Mouse (Mus musculus): ENCODE data around the gene Parp6. TPM values are rescaled to one million over a fixed set of nuclear protein-coding genes. Genes with fewer than 3 reads are reported as not detected.
A peak's percentile ranks its signal among the peaks of the same experiment; 100 is the strongest.

Gene Parp6
- polyA plus RNA-seq, 1 experiment from 2014 or later, result 14.3 TPM

DNA sequence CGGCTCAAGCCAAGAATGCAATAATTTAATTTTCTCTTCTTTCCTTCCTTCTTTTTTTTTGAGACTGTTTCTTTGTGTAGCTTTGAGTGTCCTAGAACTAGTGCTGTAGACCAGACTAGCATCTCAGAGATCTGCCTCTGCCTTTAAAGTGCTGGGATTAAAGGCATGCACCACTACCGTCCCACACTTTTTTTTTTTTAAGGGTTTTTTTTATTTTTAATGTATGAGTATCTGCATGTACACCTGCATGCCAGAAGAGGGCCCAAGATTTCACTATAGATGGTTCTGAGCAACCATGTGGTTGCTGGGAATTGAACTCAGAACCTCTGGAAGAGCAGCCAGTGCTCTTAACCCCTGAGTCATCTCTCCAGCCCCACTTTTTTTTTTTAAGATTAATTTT is 1.3 kb upstream of the Parp6 start:
- Histone ChIP-seq H3K27me3 (replicated peaks; ENCODE audit: control insufficient read depth, insufficient read depth, low read length) (no peaks in the 10 kb centered on the region), H3K9ac (ENCODE audit: low read depth, low read length) (no peak overlapping the region), H3K9me3 (ENCODE audit: control insufficient read depth) (no peaks in the 10 kb centered on the region), H3K4me1 (replicated peaks; ENCODE audit: control insufficient read depth, insufficient read depth, low read length) (no peaks in the 10 kb centered on the region), H3K4me3 (ENCODE audit: low read depth, low read length) (no peak overlapping the region), H3K36me3 (ENCODE audit: control insufficient read depth, insufficient read depth) (no peaks in the 10 kb centered on the region), H3K27ac (ENCODE audit: low read depth, low read length) (no peak overlapping the region), H3K4me2 (replicated peaks; ENCODE audit: low read depth) (no peak overlapping the region)
- ATAC-seq, result no peak
- no peak for TF ChIP-seq CTCF (IDR thresholded peaks at IDR 0.05; ENCODE audit: low read depth)
- WGBS, result 84% methylated on average over 2 of the region's 2 CpGs

DNA sequence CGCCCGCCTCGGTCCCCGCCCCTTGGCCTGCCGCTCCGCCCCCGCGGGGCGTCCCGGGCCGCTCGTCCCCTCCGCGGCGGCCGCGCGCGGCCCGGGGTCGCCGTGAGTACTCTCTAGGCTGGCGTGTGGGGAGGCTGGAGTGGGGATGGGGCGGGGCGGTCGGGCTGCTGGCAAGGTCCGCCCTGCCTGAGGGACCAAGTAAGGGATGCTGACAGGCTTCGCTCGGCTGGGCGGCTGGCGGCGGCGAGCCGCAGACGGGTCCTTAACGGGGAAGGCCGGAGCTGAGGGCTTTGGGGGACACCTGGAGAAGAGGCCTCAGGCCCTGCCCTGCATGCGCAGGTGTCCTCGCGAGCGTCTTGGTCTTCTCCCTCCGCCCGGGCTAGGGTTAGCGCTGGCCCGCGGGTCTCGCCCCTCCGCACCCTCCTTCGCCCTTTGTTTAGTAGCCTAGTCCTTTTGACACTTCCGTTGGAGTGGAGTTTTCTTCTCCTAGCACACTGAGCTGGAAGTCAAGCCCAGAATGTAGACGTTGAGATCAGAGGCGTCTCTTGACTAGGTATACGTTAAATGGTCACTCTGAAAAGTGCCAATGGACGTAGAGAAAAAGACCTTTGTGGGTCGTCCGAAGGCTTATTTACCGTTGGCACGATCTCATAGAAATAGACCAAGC is 356 bp downstream of the Parp6 start:
- H3K27ac ChIP-seq (ENCODE audit: low read depth, low read length), result peak overlapping the region; percentile 79
- no peaks in the 10 kb centered on the region for H3K9me3 ChIP-seq (ENCODE audit: control insufficient read depth)
- H3K36me3 ChIP-seq (ENCODE audit: control insufficient read depth, insufficient read depth), result peaks cover 3% of the 10 kb centered on the region; the same call in 1 of the 2 replicates
- peak overlapping the region; percentile 85 for H3K9ac ChIP-seq (ENCODE audit: low read depth, low read length)
- H3K4me2 ChIP-seq (replicated peaks; ENCODE audit: low read depth), result peak overlapping the region; percentile 86
- H3K4me3 ChIP-seq (ENCODE audit: low read depth, low read length), result peak overlapping the region; percentile 91
- no peak; the same call in 1 of the 2 replicates for ATAC-seq
- H3K4me1 ChIP-seq (replicated peaks; ENCODE audit: control insufficient read depth, insufficient read depth, low read length), result no peaks in the 10 kb centered on the region
- H3K27me3 ChIP-seq (replicated peaks; ENCODE audit: control insufficient read depth, insufficient read depth, low read length), result no peaks in the 10 kb centered on the region
- TF ChIP-seq CTCF (IDR thresholded peaks at IDR 0.05; ENCODE audit: low read depth), result no peak
- WGBS, result under 1% methylated on average over 54 of the region's 58 CpGs

DNA sequence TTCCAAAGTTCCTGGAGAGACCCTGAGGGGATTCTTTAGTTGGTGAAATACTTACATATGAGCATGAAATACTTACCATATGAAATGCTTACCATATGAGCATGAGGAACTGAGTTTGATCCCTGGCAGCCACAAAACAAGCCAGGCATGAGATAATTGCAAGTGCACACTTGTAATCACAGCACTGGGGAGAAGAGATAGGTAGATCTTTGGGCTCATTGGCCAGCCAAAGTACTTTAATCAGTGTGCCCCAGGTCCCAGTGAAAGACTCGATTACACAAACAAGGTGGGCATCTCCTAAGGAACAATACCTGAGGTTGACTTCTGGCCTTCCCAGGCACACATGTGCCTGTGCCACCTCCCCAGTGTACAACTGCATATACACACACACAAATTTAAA is 21.3 kb downstream of the Parp6 start:
- Histone ChIP-seq H3K4me1 (replicated peaks; ENCODE audit: control insufficient read depth, insufficient read depth, low read length) (no peaks in the 10 kb centered on the region), H3K4me3 (ENCODE audit: low read depth, low read length) (no peak overlapping the region), H3K27me3 (replicated peaks; ENCODE audit: control insufficient read depth, insufficient read depth, low read length) (no peaks in the 10 kb centered on the region), H3K27ac (ENCODE audit: low read depth, low read length) (no peak overlapping the region), H3K9ac (ENCODE audit: low read depth, low read length) (no peak overlapping the region), H3K4me2 (replicated peaks; ENCODE audit: low read depth) (no peak overlapping the region), H3K36me3 (ENCODE audit: control insufficient read depth, insufficient read depth) (peaks cover 41% of the 10 kb centered on the region), H3K9me3 (ENCODE audit: control insufficient read depth) (no peaks in the 10 kb centered on the region)
- no peak for ATAC-seq
- 82% methylated on average over 1 of the region's 1 CpGs for WGBS
- TF ChIP-seq CTCF (IDR thresholded peaks at IDR 0.05; ENCODE audit: low read depth), result no peak

DNA sequence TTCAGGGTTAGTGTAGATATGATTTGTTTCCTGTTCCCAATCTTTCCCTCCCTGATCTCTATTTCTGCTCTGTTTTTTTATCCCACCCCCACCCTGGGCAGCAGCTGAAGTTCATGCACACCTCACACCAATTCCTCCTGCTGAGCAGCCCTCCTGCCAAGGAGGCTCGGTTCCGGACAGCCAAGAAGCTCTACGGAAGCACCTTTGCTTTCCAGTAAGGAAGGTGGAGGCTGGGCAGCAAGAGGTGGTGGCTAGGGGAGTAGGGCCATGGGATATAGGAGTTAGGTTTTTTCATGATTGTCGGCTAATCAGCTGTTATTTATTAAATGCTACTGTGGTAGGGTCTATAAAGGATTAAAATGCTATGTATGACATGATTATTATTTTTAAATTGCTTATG is 22.9 kb downstream of the Parp6 start:
- Histone ChIP-seq H3K9me3 (ENCODE audit: control insufficient read depth) (no peaks in the 10 kb centered on the region), H3K4me3 (ENCODE audit: low read depth, low read length) (no peak overlapping the region), H3K36me3 (ENCODE audit: control insufficient read depth, insufficient read depth) (peaks cover 35% of the 10 kb centered on the region), H3K4me1 (replicated peaks; ENCODE audit: control insufficient read depth, insufficient read depth, low read length) (no peaks in the 10 kb centered on the region), H3K9ac (ENCODE audit: low read depth, low read length) (no peak overlapping the region), H3K27me3 (replicated peaks; ENCODE audit: control insufficient read depth, insufficient read depth, low read length) (no peaks in the 10 kb centered on the region), H3K27ac (ENCODE audit: low read depth, low read length) (no peak overlapping the region), H3K4me2 (replicated peaks; ENCODE audit: low read depth) (no peak overlapping the region)
- ATAC-seq, result no peak
- no peak for TF ChIP-seq CTCF (IDR thresholded peaks at IDR 0.05; ENCODE audit: low read depth)
- 97% methylated on average over 4 of the region's 4 CpGs for WGBS

DNA sequence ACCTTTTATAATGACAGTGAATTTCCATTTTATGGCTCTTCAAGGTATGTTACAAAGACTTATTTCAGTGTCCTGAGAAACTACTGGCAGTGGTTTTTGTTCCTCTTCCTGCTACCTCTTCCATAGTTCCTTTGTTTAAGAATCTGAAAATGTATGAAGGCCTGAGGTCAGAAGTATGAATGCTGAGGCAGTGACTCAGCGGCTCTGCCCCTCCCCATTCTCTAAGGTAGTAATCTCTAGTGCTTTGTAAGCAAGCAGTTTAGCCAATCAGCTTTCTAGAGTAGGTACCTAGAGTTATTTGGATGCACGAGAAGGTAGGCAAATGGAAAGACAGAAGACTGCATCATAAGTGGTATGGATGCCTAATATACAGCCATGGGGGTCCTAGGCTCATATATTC is 24.2 kb downstream of the Parp6 start:
- 49% methylated on average over 2 of the region's 2 CpGs for WGBS
- H3K36me3 ChIP-seq (ENCODE audit: control insufficient read depth, insufficient read depth), result peaks cover 24% of the 10 kb centered on the region
- ATAC-seq, result no peak

DNA sequence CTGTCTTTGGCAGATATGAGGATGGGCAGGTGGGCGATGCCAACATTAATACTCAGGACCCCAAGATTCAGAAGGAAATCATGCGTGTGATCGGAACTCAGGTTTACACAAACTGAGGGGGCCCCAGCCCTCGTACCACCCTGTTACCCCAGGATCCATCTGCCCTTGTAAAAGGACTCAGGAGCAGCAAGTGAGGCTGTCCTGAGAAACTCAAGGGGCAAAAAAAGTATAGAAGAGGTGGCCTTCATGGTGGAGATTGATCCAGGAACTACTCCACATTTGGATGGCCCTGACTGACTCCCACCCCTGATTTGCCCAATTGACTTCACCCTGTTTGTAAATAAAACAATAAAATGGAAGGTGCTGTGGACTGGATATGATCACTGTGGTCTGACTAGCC is 32.8 kb downstream of the Parp6 start:
- Histone ChIP-seq H3K4me2 (replicated peaks; ENCODE audit: low read depth) (no peak overlapping the region), H3K9ac (ENCODE audit: low read depth, low read length) (no peak overlapping the region), H3K9me3 (ENCODE audit: control insufficient read depth) (no peaks in the 10 kb centered on the region), H3K4me3 (ENCODE audit: low read depth, low read length) (no peak overlapping the region), H3K27me3 (replicated peaks; ENCODE audit: control insufficient read depth, insufficient read depth, low read length) (no peaks in the 10 kb centered on the region), H3K36me3 (ENCODE audit: control insufficient read depth, insufficient read depth) (peaks cover 21% of the 10 kb centered on the region), H3K27ac (ENCODE audit: low read depth, low read length) (no peak overlapping the region), H3K4me1 (replicated peaks; ENCODE audit: control insufficient read depth, insufficient read depth, low read length) (0 out of 2 replicates have a peak, but pooled peaks cover 5% of the 10 kb centered on the region)
- TF ChIP-seq CTCF (IDR thresholded peaks at IDR 0.05; ENCODE audit: low read depth), result no peak
- 95% methylated on average over 4 of the region's 4 CpGs for WGBS
- no peak for ATAC-seq

More for the DNA sequence above, 24.2 kb downstream of the Parp6 start:
- Histone ChIP-seq H3K9me3 (ENCODE audit: control insufficient read depth) (no peaks in the 10 kb centered on the region), H3K27ac (ENCODE audit: low read depth, low read length) (no peak overlapping the region), H3K9ac (ENCODE audit: low read depth, low read length) (no peak overlapping the region), H3K4me1 (replicated peaks; ENCODE audit: control insufficient read depth, insufficient read depth, low read length) (no peaks in the 10 kb centered on the region), H3K4me3 (ENCODE audit: low read depth, low read length) (no peak overlapping the region), H3K4me2 (replicated peaks; ENCODE audit: low read depth) (no peak overlapping the region), H3K27me3 (replicated peaks; ENCODE audit: control insufficient read depth, insufficient read depth, low read length) (no peaks in the 10 kb centered on the region)
- TF ChIP-seq CTCF (IDR thresholded peaks at IDR 0.05; ENCODE audit: low read depth), result no peak
